Mouse (Mus musculus): ENCODE measurements around the gene Ptk6. TPM values are rescaled to one million over a fixed set of nuclear protein-coding genes. Genes with fewer than 3 reads are reported as not detected.

Ptk6 gene
- polyA plus RNA-seq, 1 experiment from 2014 or later, result not detected

DNA sequence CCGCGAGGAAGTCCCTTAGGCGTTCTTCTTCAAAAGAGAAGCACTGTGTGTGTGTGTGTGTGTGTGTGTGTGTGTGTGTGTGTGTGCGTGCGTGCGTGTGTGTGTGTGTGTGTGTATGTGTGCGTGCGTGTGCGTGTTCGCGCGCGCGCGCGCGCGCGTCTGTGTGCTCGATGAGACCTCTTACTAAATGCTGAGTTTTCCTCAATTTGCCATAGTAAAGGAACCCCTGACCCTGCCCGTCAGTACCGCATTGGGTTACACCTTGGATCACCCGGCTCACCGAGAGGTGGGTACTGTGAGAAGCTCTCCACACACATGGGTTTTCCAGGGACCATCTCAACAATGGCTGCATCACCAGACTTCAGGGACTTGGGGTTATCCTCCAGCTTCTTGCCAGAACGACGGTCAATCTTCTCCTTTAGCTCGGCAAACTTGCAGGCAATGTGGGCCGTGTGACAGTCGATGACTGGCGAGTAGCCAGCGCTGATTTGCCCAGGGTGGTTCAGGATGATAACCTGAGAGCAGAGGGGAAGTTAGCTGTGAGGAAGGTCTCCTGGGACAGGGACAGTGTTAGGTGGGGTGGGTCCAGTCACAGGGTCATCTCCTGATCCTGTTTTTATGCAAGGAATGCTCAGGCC is 54.2 kb downstream of the Ptk6 start:
- Histone ChIP-seq H3K4me2 (ENCODE audit: low read length) (peak overlapping the region; percentile 72), H3K27ac (replicated peaks in 1 of 2; ENCODE audit: control insufficient read depth in 1 of 2, insufficient read depth in 1 of 2, low read depth in 2 of 2, low read length in 2 of 2) (no peak overlapping the region), H3K9me3 (ENCODE audit: control insufficient read depth, low read length) (no peaks in the 10 kb centered on the region), H3K27me3 (ENCODE audit: control insufficient read depth, insufficient read depth, low read length) (peaks cover 16% of the 10 kb centered on the region; the same call in 1 of the 2 replicates), H3K9ac (ENCODE audit: low read length) (no peak overlapping the region), H3K36me3 (ENCODE audit: control insufficient read depth, insufficient read depth, low read length) (peaks cover 66% of the 10 kb centered on the region), H3K4me1 (ENCODE audit: control insufficient read depth in 2 of 2, insufficient read depth in 2 of 2, low read length in 2 of 2) (peaks cover 10 to 16% of the 10 kb centered on the region in 2 experiments), H3K4me3 (ENCODE audit: control insufficient read depth in 1 of 2, insufficient read depth in 1 of 2, low read depth in 1 of 2, low read length in 2 of 2) (peak overlapping the region; percentile 37 to 39; a peak in 3 of 4 replicates)
- 20% methylated on average over 31 of the region's 31 CpGs for WGBS
- no peak for ATAC-seq (ENCODE audit: insufficient number of reproducible peaks, insufficient read depth, low FRiP score, low read depth)

DNA sequence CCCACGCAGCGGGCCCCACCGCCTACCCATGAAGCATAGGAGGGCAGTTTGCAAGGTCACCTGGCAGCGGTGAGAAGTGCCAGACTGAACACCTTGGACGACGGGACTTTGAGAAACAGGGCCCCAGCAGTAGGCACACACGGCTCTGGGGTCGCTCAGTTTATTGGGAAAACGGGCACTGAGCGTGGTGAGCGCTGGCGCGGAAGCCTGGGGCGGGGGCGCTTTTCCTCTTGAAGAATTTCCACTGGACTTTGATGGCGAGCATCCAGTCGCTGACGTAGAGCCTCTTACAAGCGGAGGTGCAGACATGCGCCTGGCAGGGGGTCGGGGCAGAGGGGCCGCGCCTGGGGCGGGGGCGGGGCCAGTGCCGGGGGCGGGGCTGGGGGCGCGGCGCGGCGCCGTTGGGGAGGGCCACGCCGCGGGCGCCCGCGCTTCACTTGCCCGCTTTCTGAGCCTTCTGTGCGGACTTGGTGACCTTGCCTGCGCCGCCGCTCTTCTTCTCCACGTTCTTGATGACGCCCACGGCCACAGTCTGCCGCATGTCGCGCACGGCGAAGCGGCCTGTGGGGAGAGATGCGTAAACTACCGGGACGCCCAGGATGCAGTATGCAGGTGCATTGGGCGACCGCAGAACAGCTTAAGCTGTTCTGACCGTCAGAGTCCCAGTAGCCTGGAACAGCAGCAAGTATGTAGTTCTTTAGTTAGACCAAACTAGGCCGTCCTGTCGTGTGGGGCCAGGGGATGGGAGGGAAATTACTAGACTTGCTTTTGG is 54.9 kb downstream of the Ptk6 start:
- Histone ChIP-seq H3K4me2 (ENCODE audit: low read length) (peak overlapping the region; percentile 72), H3K9me3 (ENCODE audit: control insufficient read depth, low read length) (no peaks in the 10 kb centered on the region), H3K27me3 (ENCODE audit: control insufficient read depth, insufficient read depth, low read length) (peaks cover 16% of the 10 kb centered on the region; the same call in 1 of the 2 replicates), H3K36me3 (ENCODE audit: control insufficient read depth, insufficient read depth, low read length) (peaks cover 59% of the 10 kb centered on the region), H3K4me1 (ENCODE audit: control insufficient read depth in 2 of 2, insufficient read depth in 2 of 2, low read length in 2 of 2) (peaks cover 10 to 16% of the 10 kb centered on the region in 2 experiments), H3K27ac (replicated peaks in 1 of 2; ENCODE audit: control insufficient read depth in 1 of 2, insufficient read depth in 1 of 2, low read depth in 2 of 2, low read length in 2 of 2) (no peak overlapping the region), H3K4me3 (ENCODE audit: control insufficient read depth in 1 of 2, insufficient read depth in 1 of 2, low read depth in 1 of 2, low read length in 2 of 2) (peak overlapping the region; percentile 37 to 39), H3K9ac (ENCODE audit: low read length) (no peak overlapping the region; the same call in 1 of the 2 replicates)
- 4% methylated on average over 45 of the region's 61 CpGs for WGBS
- ATAC-seq (ENCODE audit: insufficient number of reproducible peaks, insufficient read depth, low FRiP score, low read depth), result peak; percentile 52; the same call in 1 of the 2 replicates

DNA sequence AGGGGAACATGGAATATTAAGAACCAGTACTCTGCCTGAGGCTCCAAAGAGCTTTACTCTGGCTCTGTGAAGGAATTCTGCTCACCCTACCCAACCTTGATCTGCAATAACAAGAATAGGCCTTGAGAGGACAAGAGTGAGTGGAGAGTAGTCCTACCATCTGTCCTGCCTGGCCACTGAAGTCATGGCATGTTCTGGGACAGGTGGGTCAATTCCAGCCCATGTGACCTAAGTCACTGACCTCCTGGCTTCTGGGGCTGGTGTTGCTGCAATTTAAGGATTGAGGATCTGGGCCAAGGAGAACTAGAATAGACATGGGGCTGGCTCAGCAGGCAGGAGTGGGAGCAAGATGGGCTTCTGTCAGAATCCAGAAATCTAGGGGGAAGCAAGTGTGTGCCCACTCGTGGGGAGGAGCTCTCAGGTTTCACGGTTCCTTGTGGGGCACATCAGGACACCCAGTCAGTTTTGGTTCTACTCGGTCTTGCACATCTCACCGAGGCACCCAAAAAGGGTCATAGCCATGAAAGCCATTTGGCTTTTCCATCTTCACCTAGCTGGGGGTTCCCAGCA is 55.5 kb downstream of the Ptk6 start:
- H3K9me3 ChIP-seq (ENCODE audit: control insufficient read depth, low read length), result no peaks in the 10 kb centered on the region
- peaks cover 10 to 16% of the 10 kb centered on the region in 2 experiments for H3K4me1 ChIP-seq (ENCODE audit: control insufficient read depth in 2 of 2, insufficient read depth in 2 of 2, low read length in 2 of 2)
- H3K9ac ChIP-seq (ENCODE audit: low read length), result no peak overlapping the region
- H3K27ac ChIP-seq (replicated peaks in 1 of 2; ENCODE audit: control insufficient read depth in 1 of 2, insufficient read depth in 1 of 2, low read depth in 2 of 2, low read length in 2 of 2), result no peak overlapping the region
- 53% methylated on average over 4 of the region's 4 CpGs for WGBS
- peaks cover 16% of the 10 kb centered on the region for H3K27me3 ChIP-seq (ENCODE audit: control insufficient read depth, insufficient read depth, low read length)
- ATAC-seq (ENCODE audit: insufficient number of reproducible peaks, insufficient read depth, low FRiP score, low read depth), result no peak
- H3K36me3 ChIP-seq (ENCODE audit: control insufficient read depth, insufficient read depth, low read length), result peaks cover 54% of the 10 kb centered on the region
- peak overlapping the region in 1 of 2 experiments; percentile 37; a peak in 1 of 4 replicates for H3K4me3 ChIP-seq (ENCODE audit: control insufficient read depth in 1 of 2, insufficient read depth in 1 of 2, low read depth in 1 of 2, low read length in 2 of 2)
- peak overlapping the region; percentile 72 for H3K4me2 ChIP-seq (ENCODE audit: low read length)

DNA sequence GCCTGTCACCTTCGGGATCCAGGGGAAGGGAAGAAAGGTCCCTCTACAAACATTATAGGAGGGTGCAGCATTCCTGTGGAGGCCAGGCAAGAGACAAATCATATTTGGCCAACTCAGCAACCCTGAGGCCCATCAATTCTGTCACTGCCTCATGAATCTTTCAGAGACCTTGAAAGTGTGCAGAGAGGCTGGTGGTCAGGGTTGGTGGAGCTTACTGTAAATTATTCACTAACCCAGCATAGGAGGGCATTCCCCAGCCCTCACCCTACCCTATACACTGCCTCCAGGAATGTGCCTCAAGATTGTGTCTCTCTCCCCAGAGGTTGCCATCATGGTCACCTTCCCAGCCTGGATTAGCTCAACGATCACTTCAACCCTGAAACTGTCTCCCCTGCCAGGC is 57.9 kb downstream of the Ptk6 start:
- peaks cover 18% of the 10 kb centered on the region for H3K27me3 ChIP-seq (ENCODE audit: control insufficient read depth, insufficient read depth, low read length)
- 58% methylated on average over 2 of the region's 2 CpGs for WGBS

More for the DNA sequence above, 57.9 kb downstream of the Ptk6 start:
- ATAC-seq (ENCODE audit: insufficient number of reproducible peaks, insufficient read depth, low FRiP score, low read depth), result no peak
- no peaks in the 10 kb centered on the region for H3K9me3 ChIP-seq (ENCODE audit: control insufficient read depth, low read length)
- peaks cover 30% of the 10 kb centered on the region for H3K36me3 ChIP-seq (ENCODE audit: control insufficient read depth, insufficient read depth, low read length)
- no peak overlapping the region for H3K9ac ChIP-seq (ENCODE audit: low read length)
- no peak overlapping the region for H3K4me2 ChIP-seq (ENCODE audit: low read length)
- H3K4me3 ChIP-seq (ENCODE audit: control insufficient read depth in 1 of 2, insufficient read depth in 1 of 2, low read depth in 1 of 2, low read length in 2 of 2), result no peak overlapping the region
- peaks cover 10 to 16% of the 10 kb centered on the region in 2 experiments for H3K4me1 ChIP-seq (ENCODE audit: control insufficient read depth in 2 of 2, insufficient read depth in 2 of 2, low read length in 2 of 2)
- H3K27ac ChIP-seq (replicated peaks in 1 of 2; ENCODE audit: control insufficient read depth in 1 of 2, insufficient read depth in 1 of 2, low read depth in 2 of 2, low read length in 2 of 2), result no peak overlapping the region

Other genes with a start within 250 kb of the Ptk6 start
- gene Nkain4, start 248.1 kb downstream of the Ptk6 start, polyA plus RNA-seq (2014; fragmentation: Nextera tagmentation; extraction: Ambion mirVana), result 47.5 and 57.4 TPM in 2 replicates
- gene Arfgap1, start 235.6 kb downstream of the Ptk6 start, polyA plus RNA-seq (2014; fragmentation: Nextera tagmentation; extraction: Ambion mirVana), result 53.7 and 59.0 TPM in 2 replicates
- gene Col20a1, start 216.3 kb downstream of the Ptk6 start, polyA plus RNA-seq (2014; fragmentation: Nextera tagmentation; extraction: Ambion mirVana), result 0.12 and 0.36 TPM in 2 replicates
- 0.04 and 0.07 TPM in 2 replicates for gene Chrna4, start 159.2 kb downstream of the Ptk6 start, polyA plus RNA-seq (2014; fragmentation: Nextera tagmentation; extraction: Ambion mirVana)
- 0.11 TPM in 1 of 2 replicates, not detected in the other for gene Kcnq2, start 67.5 kb downstream of the Ptk6 start, polyA plus RNA-seq (2014; fragmentation: Nextera tagmentation; extraction: Ambion mirVana)
- gene Eef1a2, start 45.8 kb downstream of the Ptk6 start, polyA plus RNA-seq (2014; fragmentation: Nextera tagmentation; extraction: Ambion mirVana), result 22.6 and 24.7 TPM in 2 replicates
- 181 and 193 TPM in 2 replicates for gene Ppdpf, start 15.5 kb downstream of the Ptk6 start, polyA plus RNA-seq (2014; fragmentation: Nextera tagmentation; extraction: Ambion mirVana)
- 0.08 and 0.09 TPM in 2 replicates for gene Srms, start 10.4 kb upstream of the Ptk6 start, polyA plus RNA-seq (2014; fragmentation: Nextera tagmentation; extraction: Ambion mirVana)
- gene Fndc11, start 17.2 kb upstream of the Ptk6 start, polyA plus RNA-seq (2014; fragmentation: Nextera tagmentation; extraction: Ambion mirVana), result not detected in 2 replicates
- 1.3 and 1.6 TPM in 2 replicates for gene Helz2, start 39.2 kb upstream of the Ptk6 start, polyA plus RNA-seq (2014; fragmentation: Nextera tagmentation; extraction: Ambion mirVana)
- gene Gmeb2, start 85.2 kb upstream of the Ptk6 start, polyA plus RNA-seq (2014; fragmentation: Nextera tagmentation; extraction: Ambion mirVana), result 9.1 and 9.9 TPM in 2 replicates
- 0.24 and 3.6 TPM in 2 replicates for gene Stmn3, start 111.7 kb upstream of the Ptk6 start, polyA plus RNA-seq (2014; fragmentation: Nextera tagmentation; extraction: Ambion mirVana)
- 21.1 and 25.3 TPM in 2 replicates for gene Rtel1, start 117.0 kb upstream of the Ptk6 start, polyA plus RNA-seq (2014; fragmentation: Nextera tagmentation; extraction: Ambion mirVana)
- 26.3 and 26.5 TPM in 2 replicates for gene Zgpat, start 162.1 kb upstream of the Ptk6 start, polyA plus RNA-seq (2014; fragmentation: Nextera tagmentation; extraction: Ambion mirVana)
- 42.8 and 46.9 TPM in 2 replicates for gene Arfrp1, start 162.6 kb upstream of the Ptk6 start, polyA plus RNA-seq (2014; fragmentation: Nextera tagmentation; extraction: Ambion mirVana)
- 13.6 and 13.7 TPM in 2 replicates for gene Lime1, start 177.3 kb upstream of the Ptk6 start, polyA plus RNA-seq (2014; fragmentation: Nextera tagmentation; extraction: Ambion mirVana)